Mouse (Mus musculus): ENCODE measurements around the gene Mrpl17.

- no peak for TF ChIP-seq CTCF (IDR thresholded peaks at IDR 0.05; ENCODE audit: low read depth)
- no peak for TF ChIP-seq EP300 (IDR thresholded peaks at IDR 0.05; ENCODE audit: low read depth)
Observed at GRCm38 (mm10) chr7:105806125-105806524, 4.8 kb downstream of the Mrpl17 start.

Data from liver, embryonic 14.5 days (tissue).